Mouse (Mus musculus) midbrain, embryonic 14.5 days (tissue): Measurements from ENCODE around the gene Foxr1. TPM values are rescaled to one million over a fixed set of nuclear protein-coding genes. Genes with fewer than 3 reads are reported as not detected.
"Not testable (repeated sequence)": the region's sequence is repeated elsewhere in the genome, so short reads cannot be mapped to it uniquely, and the experiment has no call there.

ENCODE experiments used
- ATAC-seq: fragments of 200-750 bp; cut with Nextera tagmentation; 2 replicates; pipeline ENCODE4 v1.8.0; 2017; ENCODE audit warnings: moderate number of reproducible peaks, moderate library complexity; ENCODE audit not compliant: low FRiP score, low TSS enrichment
- DNase-seq: peaks from one replicate; pipeline ENCODE4 v3.0.0-alpha.2; 2015
- H3K27ac ChIP-seq: fragments of 300-500 bp; sonication (generic); replicated peaks from 2 replicates; pipeline ENCODE4 v1.5.1; 2014; ENCODE audit warnings: mild to moderate bottlenecking, low read depth, low read length, moderate library complexity
- H3K27me3 ChIP-seq: fragments of 300-500 bp; sonication (generic); 2 replicates; pipeline ENCODE4 v1.6.1; 2014; ENCODE audit warnings: low read length, control low read depth, mixed read lengths; ENCODE audit not compliant: control insufficient read depth, insufficient read depth
- H3K36me3 ChIP-seq: fragments of 300-500 bp; sonication (generic); 2 replicates; pipeline ENCODE4 v1.6.1; 2014; ENCODE audit warnings: low read length, control low read depth; ENCODE audit not compliant: control insufficient read depth, insufficient read depth
- H3K4me1 ChIP-seq: fragments of 300-500 bp; sonication (generic); 2 replicates; pipeline ENCODE4 v1.6.1; 2014; ENCODE audit warnings: mild to moderate bottlenecking, antibody characterized with exemption, low read length, control low read depth; ENCODE audit not compliant: control insufficient read depth, insufficient read depth
- H3K4me2 ChIP-seq: fragments of 300-500 bp; sonication (generic); 2 replicates; pipeline ENCODE4 v1.6.1; 2014; ENCODE audit warnings: mild to moderate bottlenecking, low read length, moderate library complexity
- H3K4me3 ChIP-seq: fragments of 300-500 bp; sonication (generic); replicated peaks from 2 replicates; pipeline ENCODE4 v1.5.1; 2014; ENCODE audit warnings: low read depth, low read length
- H3K9ac ChIP-seq: fragments of 300-500 bp; sonication (generic); replicated peaks from 2 replicates; pipeline ENCODE4 v1.6.1; 2014; ENCODE audit warnings: mild to moderate bottlenecking, low read length, moderate library complexity
- H3K9me3 ChIP-seq: fragments of 300-500 bp; sonication (generic); 2 replicates; pipeline ENCODE4 v1.6.1; 2016; ENCODE audit warnings: low read length, control low read depth, mixed read lengths; ENCODE audit not compliant: control insufficient read depth
- WGBS: fragments of 180-500 bp; shearing (Covaris S2); extraction: QIAGEN DNeasy Blood & Tissue Kit; methylation state at CpG from one replicate; pipeline ENCODE4 v1.1.7; 2014; 5-methylcytosine and 5-hydroxymethylcytosine counted together
- polyA plus RNA-seq: library from polyadenylated mRNA; unstranded; fragments of >200 nt; fragmentation: Nextera tagmentation; extraction: Ambion mirVana; gene quantifications from 2 replicates; pipeline ENCODE4 v1.2.1, GENCODE M21; 2014

The Foxr1 gene
- polyA plus RNA-seq, 1 experiment from 2014 or later, result not detected

GRCm38 (mm10) chr9:44423576-44423975 is 17.4 kb downstream of the Foxr1 start:
- DNase-seq (no peak), ATAC-seq (no peak)
- no peak overlapping the region for H3K4me2 ChIP-seq
- no peaks in the 10 kb centered on the region for H3K27me3 ChIP-seq
- H3K4me3 ChIP-seq, result no peak overlapping the region
- H3K27ac ChIP-seq, result no peak overlapping the region
- H3K9me3 ChIP-seq, result no peaks in the 10 kb centered on the region
- no peaks in the 10 kb centered on the region for H3K4me1 ChIP-seq
- WGBS, result 90% methylated on average over 4 of the region's 4 CpGs
- H3K9ac ChIP-seq, result no peak overlapping the region
- no peaks in the 10 kb centered on the region for H3K36me3 ChIP-seq

- 77% methylated on average over 5 of the region's 5 CpGs for WGBS
- Histone ChIP-seq H3K9ac (no peak overlapping the region), H3K4me3 (no peak overlapping the region), H3K27ac (no peak overlapping the region), H3K4me2 (no peak overlapping the region), H3K27me3 (no peaks in the 10 kb centered on the region), H3K4me1 (peaks cover 6% of the 10 kb centered on the region; the same call in 1 of the 2 replicates), H3K9me3 (no peaks in the 10 kb centered on the region), H3K36me3 (peaks cover 8% of the 10 kb centered on the region; the same call in 1 of the 2 replicates)
- no peak for DNase-seq
- ATAC-seq, result no peak
Observed at GRCm38 (mm10) chr9:44420280-44420898, 20.5 kb downstream of the Foxr1 start.

GRCm38 (mm10) chr9:44419730-44420129 is 21.2 kb downstream of the Foxr1 start:
- peaks cover 11% of the 10 kb centered on the region; the same call in 1 of the 2 replicates for H3K36me3 ChIP-seq
- H3K9me3 ChIP-seq, H3K9ac ChIP-seq, H3K27ac ChIP-seq, H3K4me1 ChIP-seq, DNase-seq, H3K4me3 ChIP-seq, H3K4me2 ChIP-seq, H3K27me3 ChIP-seq, ATAC-seq: not testable (repeated sequence)
- 98% methylated on average over 9 of the region's 9 CpGs for WGBS

- 78% methylated on average over 14 of the region's 14 CpGs for WGBS
- no peaks in the 10 kb centered on the region for H3K9me3 ChIP-seq
Observed at GRCm38 (mm10) chr9:44418519-44419385, 22.2 kb downstream of the Foxr1 start, which contains the start of gene Ccdc84. Gene Ccdc84, minus strand, starts transcription at chr9:44418569.

GRCm38 (mm10) chr9:44417892-44418363 is 23.0 kb downstream of the Foxr1 start:
- H3K4me1 ChIP-seq, result peaks cover 6% of the 10 kb centered on the region; the same call in 1 of the 2 replicates
- H3K36me3 ChIP-seq, result peaks cover 25% of the 10 kb centered on the region
- H3K9me3 ChIP-seq, result no peaks in the 10 kb centered on the region
- peak overlapping the region; percentile 91 for H3K4me2 ChIP-seq
- ATAC-seq, result peak; percentile 91
- no peaks in the 10 kb centered on the region for H3K27me3 ChIP-seq
- DNase-seq, result peak; percentile 97
- peak overlapping the region; percentile 86 for H3K27ac ChIP-seq
- H3K9ac ChIP-seq, result peak overlapping the region; percentile 78
- peak overlapping the region; percentile 76 for H3K4me3 ChIP-seq
- under 1% methylated on average over 38 of the region's 38 CpGs for WGBS

More at GRCm38 (mm10) chr9:44418519-44419385, 22.2 kb downstream of the Foxr1 start, which contains the start of gene Ccdc84:
- Histone ChIP-seq H3K4me1 (peaks cover 6% of the 10 kb centered on the region; the same call in 1 of the 2 replicates), H3K27me3 (no peaks in the 10 kb centered on the region), H3K36me3 (peaks cover 19% of the 10 kb centered on the region), H3K27ac (peak within 1 kb of the TSS; percentile 86), H3K4me3 (peak within 1 kb of the TSS; percentile 76), H3K4me2 (peak within 1 kb of the TSS; percentile 91), H3K9ac (peak within 1 kb of the TSS; percentile 78)
- no peak for DNase-seq
- ATAC-seq, result no peak

- WGBS, result 8% methylated on average over 26 of the region's 26 CpGs
- no peak for DNase-seq
Observed at GRCm38 (mm10) chr9:44417156-44417891, 23.6 kb downstream of the Foxr1 start.

GRCm38 (mm10) chr9:44412781-44413180 is 28.2 kb downstream of the Foxr1 start:
- peaks cover 69% of the 10 kb centered on the region for H3K36me3 ChIP-seq
- H3K4me2 ChIP-seq, result no peak overlapping the region
- H3K27ac ChIP-seq, result no peak overlapping the region
- no peak for DNase-seq
- no peak overlapping the region for H3K9ac ChIP-seq
- no peaks in the 10 kb centered on the region for H3K27me3 ChIP-seq
- H3K4me3 ChIP-seq, result no peak overlapping the region
- WGBS, result 71% methylated on average over 2 of the region's 2 CpGs
- no peaks in the 10 kb centered on the region for H3K9me3 ChIP-seq
- H3K4me1 ChIP-seq, result peaks cover 12% of the 10 kb centered on the region; the same call in 1 of the 2 replicates
- ATAC-seq, result no peak

More at GRCm38 (mm10) chr9:44417156-44417891, 23.6 kb downstream of the Foxr1 start:
- Histone ChIP-seq H3K9me3 (no peaks in the 10 kb centered on the region), H3K4me1 (peaks cover 6% of the 10 kb centered on the region; the same call in 1 of the 2 replicates), H3K9ac (peak overlapping the region; percentile 78), H3K36me3 (peaks cover 32% of the 10 kb centered on the region), H3K4me3 (peak overlapping the region; percentile 76), H3K4me2 (peak overlapping the region; percentile 91), H3K27me3 (no peaks in the 10 kb centered on the region), H3K27ac (peak overlapping the region; percentile 86)
- ATAC-seq, result peak; percentile 72

GRCm38 (mm10) chr9:44412306-44412705 is 28.6 kb downstream of the Foxr1 start:
- Histone ChIP-seq H3K9me3 (no peaks in the 10 kb centered on the region), H3K4me1 (peaks cover 11% of the 10 kb centered on the region; the same call in 1 of the 2 replicates), H3K9ac (no peak overlapping the region), H3K4me2 (no peak overlapping the region), H3K4me3 (no peak overlapping the region), H3K27me3 (no peaks in the 10 kb centered on the region), H3K27ac (no peak overlapping the region), H3K36me3 (peaks cover 69% of the 10 kb centered on the region)
- WGBS, result 86% methylated on average over 4 of the region's 4 CpGs
- DNase-seq, result no peak
- no peak for ATAC-seq
